Mouse (Mus musculus) embryonic facial prominence, embryonic 11.5 days (tissue): ENCODE results near the gene Ttc39b. TPM values are rescaled to one million over a fixed set of nuclear protein-coding genes. Genes with fewer than 3 reads are reported as not detected.
A peak's percentile ranks its signal among the peaks of the same experiment; 100 is the strongest.

Source experiments
- ATAC-seq: fragments of 200-750 bp; cut with Nextera tagmentation; replicated peaks from 2 replicates; pipeline ENCODE4 v1.8.0; 2017; ENCODE audit warnings: low read depth; ENCODE audit not compliant: insufficient number of reproducible peaks, low FRiP score, low TSS enrichment
- DNase-seq: peaks from one replicate; pipeline ENCODE4 v3.0.0-alpha.2; 2015; ENCODE audit warnings: low spot score
- H3K27ac ChIP-seq: fragments of 300-500 bp; sonication (generic); replicated peaks from 2 replicates; pipeline ENCODE4 v1.5.1; 2014; ENCODE audit warnings: mild to moderate bottlenecking, low read depth, low read length, control low read depth
- H3K27me3 ChIP-seq: fragments of 300-500 bp; sonication (generic); 2 replicates; pipeline ENCODE4 v1.6.1; 2014; ENCODE audit warnings: mild to moderate bottlenecking, low read length, moderate library complexity, mixed read lengths; ENCODE audit not compliant: control insufficient read depth, insufficient read depth
- H3K36me3 ChIP-seq: fragments of 300-500 bp; sonication (generic); replicated peaks from 2 replicates; pipeline ENCODE4 v1.6.1; 2014; ENCODE audit warnings: low read depth, mild to moderate bottlenecking, low read length, moderate library complexity, mixed read lengths; ENCODE audit not compliant: control insufficient read depth, insufficient read depth
- H3K4me1 ChIP-seq: fragments of 300-500 bp; sonication (generic); 2 replicates; pipeline ENCODE4 v1.6.1; 2014; ENCODE audit warnings: low read length, mixed read lengths; ENCODE audit not compliant: control insufficient read depth, insufficient read depth
- H3K4me2 ChIP-seq: fragments of 300-500 bp; sonication (generic); 2 replicates; pipeline ENCODE4 v1.6.1; 2014; ENCODE audit warnings: low read depth, mild to moderate bottlenecking, control low read depth, low read length, moderate library complexity
- H3K4me3 ChIP-seq: fragments of 300-500 bp; sonication (generic); 2 replicates; pipeline ENCODE4 v1.5.1; 2014; ENCODE audit warnings: low read depth, low read length, control low read depth
- H3K9ac ChIP-seq: fragments of 300-500 bp; sonication (generic); replicated peaks from 2 replicates; pipeline ENCODE4 v1.6.1; 2014; ENCODE audit warnings: mild to moderate bottlenecking, control low read depth, low read length
- H3K9me3 ChIP-seq: fragments of 300-500 bp; sonication (generic); replicated peaks from 2 replicates; pipeline ENCODE4 v1.6.1; 2016; ENCODE audit warnings: mild to moderate bottlenecking, low read length, inconsistent platforms, mixed read lengths; ENCODE audit not compliant: control insufficient read depth
- WGBS: fragments of 180-500 bp; shearing (Covaris S2); extraction: QIAGEN DNeasy Blood & Tissue Kit; methylation state at CpG from one replicate; pipeline ENCODE4 v1.1.7; 2014; 5-methylcytosine and 5-hydroxymethylcytosine counted together
- polyA plus RNA-seq: library from polyadenylated mRNA; unstranded; fragments of >200 nt; fragmentation: Nextera tagmentation; extraction: Ambion mirVana; gene quantifications from 2 replicates; pipeline ENCODE4 v1.2.1, GENCODE M21; 2014

Ttc39b gene
- polyA plus RNA-seq, 1 experiment from 2014 or later = 3.1 TPM

GRCm38 (mm10) chr4:83328026-83328945, 4.2 kb upstream of the Ttc39b start:
- Histone ChIP-seq H3K36me3 (no peaks in the 10 kb centered on the region), H3K27me3 (no peaks in the 10 kb centered on the region; the same call in 1 of the 2 replicates), H3K4me3 (no peak overlapping the region), H3K9me3 (no peaks in the 10 kb centered on the region), H3K27ac (no peak overlapping the region), H3K4me2 (no peak overlapping the region), H3K4me1 (no peaks in the 10 kb centered on the region), H3K9ac (no peak overlapping the region)
- ATAC-seq (no peak), DNase-seq (no peak)
- WGBS = 48% methylated on average over 9 of the region's 9 CpGs

GRCm38 (mm10) chr4:83327526-83327925, 3.5 kb upstream of the Ttc39b start:
- Histone ChIP-seq H3K27me3 (no peaks in the 10 kb centered on the region; the same call in 1 of the 2 replicates), H3K27ac (no peak overlapping the region), H3K36me3 (no peaks in the 10 kb centered on the region), H3K9me3 (no peaks in the 10 kb centered on the region), H3K4me1 (no peaks in the 10 kb centered on the region), H3K9ac (no peak overlapping the region), H3K4me2 (no peak overlapping the region), H3K4me3 (no peak overlapping the region)
- ATAC-seq (no peak), DNase-seq (no peak)
- 60% methylated on average over 4 of the region's 4 CpGs for WGBS

- 54% methylated on average over 5 of the region's 5 CpGs for WGBS
- Histone ChIP-seq H3K9me3 (no peaks in the 10 kb centered on the region), H3K4me2 (no peak overlapping the region), H3K9ac (no peak overlapping the region), H3K27ac (no peak overlapping the region), H3K27me3 (no peaks in the 10 kb centered on the region; the same call in 1 of the 2 replicates), H3K4me3 (no peak overlapping the region), H3K4me1 (no peaks in the 10 kb centered on the region), H3K36me3 (no peaks in the 10 kb centered on the region)
- ATAC-seq (no peak), DNase-seq (no peak)
Measured at GRCm38 (mm10) chr4:83325366-83325765, 1.3 kb upstream of the Ttc39b start.

GRCm38 (mm10) chr4:83323201-83323903, 703 bp downstream of the Ttc39b start:
- H3K9me3 ChIP-seq = no peaks in the 10 kb centered on the region
- peak overlapping the region; percentile 59 for H3K9ac ChIP-seq
- ATAC-seq = peak; percentile 76
- H3K27me3 ChIP-seq = no peaks in the 10 kb centered on the region; the same call in 1 of the 2 replicates
- no peak overlapping the region for H3K27ac ChIP-seq
- peak overlapping the region; percentile 97 for H3K4me2 ChIP-seq
- DNase-seq = peak; percentile 83
- WGBS = 3% methylated on average over 48 of the region's 48 CpGs
- no peaks in the 10 kb centered on the region for H3K36me3 ChIP-seq
- no peaks in the 10 kb centered on the region for H3K4me1 ChIP-seq
- H3K4me3 ChIP-seq = peak overlapping the region; percentile 73

- Histone ChIP-seq H3K4me2 (no peak overlapping the region), H3K27ac (no peak overlapping the region), H3K4me1 (no peaks in the 10 kb centered on the region), H3K4me3 (no peak overlapping the region), H3K27me3 (no peaks in the 10 kb centered on the region; the same call in 1 of the 2 replicates), H3K9ac (no peak overlapping the region), H3K9me3 (no peaks in the 10 kb centered on the region), H3K36me3 (no peaks in the 10 kb centered on the region)
- DNase-seq = no peak
- no peak for ATAC-seq
- 86% methylated on average over 4 of the region's 4 CpGs for WGBS
Measured at GRCm38 (mm10) chr4:83319736-83320135, 4.3 kb downstream of the Ttc39b start.

GRCm38 (mm10) chr4:83318758-83319157, 5.3 kb downstream of the Ttc39b start:
- H3K4me3 ChIP-seq = no peak overlapping the region
- H3K4me1 ChIP-seq = no peaks in the 10 kb centered on the region
- ATAC-seq (no peak), DNase-seq (no peak)
- WGBS = 34% methylated on average over 3 of the region's 3 CpGs
- no peaks in the 10 kb centered on the region for H3K9me3 ChIP-seq
- H3K27me3 ChIP-seq = no peaks in the 10 kb centered on the region
- H3K27ac ChIP-seq = no peak overlapping the region
- H3K4me2 ChIP-seq = no peak overlapping the region
- H3K36me3 ChIP-seq = no peaks in the 10 kb centered on the region
- H3K9ac ChIP-seq = no peak overlapping the region

- H3K9ac ChIP-seq = no peak overlapping the region
- WGBS = 63% methylated on average over 3 of the region's 3 CpGs
- no peak overlapping the region for H3K4me2 ChIP-seq
- H3K4me1 ChIP-seq = no peaks in the 10 kb centered on the region
- DNase-seq (no peak), ATAC-seq (no peak)
- no peaks in the 10 kb centered on the region for H3K27me3 ChIP-seq
- H3K9me3 ChIP-seq = no peaks in the 10 kb centered on the region
- H3K27ac ChIP-seq = no peak overlapping the region
- no peak overlapping the region for H3K4me3 ChIP-seq
- no peaks in the 10 kb centered on the region for H3K36me3 ChIP-seq
Measured at GRCm38 (mm10) chr4:83317826-83318348, 6.2 kb downstream of the Ttc39b start.
